Mouse (Mus musculus): ENCODE results near the gene Rpl24. TPM values are rescaled to one million over a fixed set of nuclear protein-coding genes. Genes with fewer than 3 reads are reported as not detected.
A peak's percentile ranks its signal among the peaks of the same experiment; 100 is the strongest.
"Not testable (repeated sequence)": the region's sequence is repeated elsewhere in the genome, so short reads cannot be mapped to it uniquely, and the experiment has no call there.

Gene Rpl24
- 15.4 and 21.4 TPM in 2 replicates for polyA plus RNA-seq (2012)

GRCm38 (mm10) chr16:55966212-55966871, at the start of gene Rpl24:
Rpl24 (plus strand) TSS chr16:55966275.
- Histone ChIP-seq H3K27me3 (ENCODE audit: control insufficient read depth) (no peaks in the 10 kb centered on the region), H3K4me1 (ENCODE audit: control insufficient read depth) (peaks cover 29% of the 10 kb centered on the region), H3K36me3 (ENCODE audit: control insufficient read depth) (peaks cover 42% of the 10 kb centered on the region), H3K4me3 (replicated peaks) (peak within 1 kb of the TSS; percentile 70), H3K9me3 (ENCODE audit: control insufficient read depth, low read length) (no peaks in the 10 kb centered on the region)
- no peak for TF ChIP-seq TAL1 (IDR thresholded peaks at IDR 0.05; ENCODE audit: low read length)
- TF ChIP-seq GATA1 (IDR thresholded peaks at IDR 0.05; ENCODE audit: low read length): no peak

GRCm38 (mm10) chr16:55922079-55922478, 44.0 kb upstream of the Rpl24 start:
- no peak for TF ChIP-seq GATA1 (IDR thresholded peaks at IDR 0.05; ENCODE audit: low read length)
- TF ChIP-seq TAL1 (IDR thresholded peaks at IDR 0.05; ENCODE audit: low read length): no peak
- Histone ChIP-seq H3K9me3 (ENCODE audit: control insufficient read depth, low read length) (no peaks in the 10 kb centered on the region), H3K27me3 (ENCODE audit: control insufficient read depth) (no peaks in the 10 kb centered on the region), H3K4me3 (replicated peaks) (no peak overlapping the region), H3K4me1 (ENCODE audit: control insufficient read depth) (peaks cover 18% of the 10 kb centered on the region), H3K36me3 (ENCODE audit: control insufficient read depth) (peaks cover 61% of the 10 kb centered on the region)

GRCm38 (mm10) chr16:55924010-55924409, 42.1 kb upstream of the Rpl24 start:
- no peaks in the 10 kb centered on the region for H3K9me3 ChIP-seq (ENCODE audit: control insufficient read depth, low read length)
- H3K36me3 ChIP-seq (ENCODE audit: control insufficient read depth): peaks cover 57% of the 10 kb centered on the region
- H3K4me1 ChIP-seq (ENCODE audit: control insufficient read depth): peaks cover 18% of the 10 kb centered on the region
- H3K27me3 ChIP-seq (ENCODE audit: control insufficient read depth): no peaks in the 10 kb centered on the region
- H3K4me3 ChIP-seq (replicated peaks): no peak overlapping the region
- no peak for TF ChIP-seq GATA1 (IDR thresholded peaks at IDR 0.05; ENCODE audit: low read length)
- TF ChIP-seq TAL1 (IDR thresholded peaks at IDR 0.05; ENCODE audit: low read length): no peak

GRCm38 (mm10) chr16:55933681-55934343, 32.3 kb upstream of the Rpl24 start:
- TF ChIP-seq GATA1 (IDR thresholded peaks at IDR 0.05; ENCODE audit: low read length) (no peak), TAL1 (IDR thresholded peaks at IDR 0.05; ENCODE audit: low read length) (no peak)
- peaks cover 20% of the 10 kb centered on the region for H3K36me3 ChIP-seq (ENCODE audit: control insufficient read depth)

GRCm38 (mm10) chr16:55934453-55935037, 31.5 kb upstream of the Rpl24 start, which contains the start of gene Cep97:
Cep97 (minus strand) TSS chr16:55934855.
- Histone ChIP-seq H3K27me3 (ENCODE audit: control insufficient read depth) (no peaks in the 10 kb centered on the region), H3K9me3 (ENCODE audit: control insufficient read depth, low read length) (peaks cover 3% of the 10 kb centered on the region; the same call in 1 of the 2 replicates), H3K4me1 (ENCODE audit: control insufficient read depth) (peaks cover 20% of the 10 kb centered on the region), H3K4me3 (replicated peaks) (peak within 1 kb of the TSS; percentile 90), H3K36me3 (ENCODE audit: control insufficient read depth) (peaks cover 12% of the 10 kb centered on the region)
- TF ChIP-seq TAL1 (IDR thresholded peaks at IDR 0.05; ENCODE audit: low read length) (peak; percentile 10; the same call in 1 of the 3 replicates), GATA1 (IDR thresholded peaks at IDR 0.05; ENCODE audit: low read length) (no peak)

More at GRCm38 (mm10) chr16:55933681-55934343, 32.3 kb upstream of the Rpl24 start:
- peak overlapping the region; percentile 90 for H3K4me3 ChIP-seq (replicated peaks)
- no peaks in the 10 kb centered on the region for H3K27me3 ChIP-seq (ENCODE audit: control insufficient read depth)
- H3K4me1 ChIP-seq (ENCODE audit: control insufficient read depth): peaks cover 20% of the 10 kb centered on the region
- peaks cover 3% of the 10 kb centered on the region; the same call in 1 of the 2 replicates for H3K9me3 ChIP-seq (ENCODE audit: control insufficient read depth, low read length)

- no peak for TF ChIP-seq TAL1 (IDR thresholded peaks at IDR 0.05; ENCODE audit: low read length)
- no peak for TF ChIP-seq GATA1 (IDR thresholded peaks at IDR 0.05; ENCODE audit: low read length)
- no peaks in the 10 kb centered on the region for H3K36me3 ChIP-seq (ENCODE audit: control insufficient read depth)
- H3K4me1 ChIP-seq (ENCODE audit: control insufficient read depth): peaks cover 12% of the 10 kb centered on the region
- peaks cover 3% of the 10 kb centered on the region; the same call in 1 of the 2 replicates for H3K9me3 ChIP-seq (ENCODE audit: control insufficient read depth, low read length)
- H3K27me3 ChIP-seq (ENCODE audit: control insufficient read depth): 0 out of 2 replicates have a peak, but pooled peaks cover 2% of the 10 kb centered on the region
- H3K4me3 ChIP-seq (replicated peaks): no peak overlapping the region
These were observed 27.3 kb upstream of the Rpl24 start for GRCm38 (mm10) chr16:55938761-55939160.

GRCm38 (mm10) chr16:55939703-55940102, 26.4 kb upstream of the Rpl24 start:
- H3K4me1 ChIP-seq (ENCODE audit: control insufficient read depth): peaks cover 10% of the 10 kb centered on the region
- peaks cover 3% of the 10 kb centered on the region; the same call in 1 of the 2 replicates for H3K9me3 ChIP-seq (ENCODE audit: control insufficient read depth, low read length)
- H3K36me3 ChIP-seq (ENCODE audit: control insufficient read depth): no peaks in the 10 kb centered on the region
- 0 out of 2 replicates have a peak, but pooled peaks cover 2% of the 10 kb centered on the region for H3K27me3 ChIP-seq (ENCODE audit: control insufficient read depth)
- H3K4me3 ChIP-seq (replicated peaks): no peak overlapping the region
- TF ChIP-seq TAL1 (IDR thresholded peaks at IDR 0.05; ENCODE audit: low read length) (no peak), GATA1 (IDR thresholded peaks at IDR 0.05; ENCODE audit: low read length) (no peak)

GRCm38 (mm10) chr16:55940781-55941180, 25.3 kb upstream of the Rpl24 start:
- H3K36me3 ChIP-seq (ENCODE audit: control insufficient read depth): no peaks in the 10 kb centered on the region
- 0 out of 2 replicates have a peak, but pooled peaks cover 2% of the 10 kb centered on the region for H3K27me3 ChIP-seq (ENCODE audit: control insufficient read depth)
- peaks cover 3% of the 10 kb centered on the region; the same call in 1 of the 2 replicates for H3K9me3 ChIP-seq (ENCODE audit: control insufficient read depth, low read length)
- TF ChIP-seq TAL1 (IDR thresholded peaks at IDR 0.05; ENCODE audit: low read length) (no peak), GATA1 (IDR thresholded peaks at IDR 0.05; ENCODE audit: low read length) (no peak)
- no peak overlapping the region for H3K4me3 ChIP-seq (replicated peaks)
- peaks cover 2% of the 10 kb centered on the region; the same call in 1 of the 2 replicates for H3K4me1 ChIP-seq (ENCODE audit: control insufficient read depth)

GRCm38 (mm10) chr16:55947266-55947665, 18.8 kb upstream of the Rpl24 start:
- TF ChIP-seq TAL1 (IDR thresholded peaks at IDR 0.05; ENCODE audit: low read length): no peak
- TF ChIP-seq GATA1 (IDR thresholded peaks at IDR 0.05; ENCODE audit: low read length): no peak
- H3K4me1 ChIP-seq (ENCODE audit: control insufficient read depth): peaks cover 11% of the 10 kb centered on the region
- H3K36me3 ChIP-seq (ENCODE audit: control insufficient read depth): no peaks in the 10 kb centered on the region
- no peaks in the 10 kb centered on the region for H3K9me3 ChIP-seq (ENCODE audit: control insufficient read depth, low read length)
- no peaks in the 10 kb centered on the region for H3K27me3 ChIP-seq (ENCODE audit: control insufficient read depth)
- H3K4me3 ChIP-seq (replicated peaks): no peak overlapping the region

- not testable (repeated sequence) for H3K9me3 ChIP-seq (ENCODE audit: control insufficient read depth, low read length); H3K36me3 ChIP-seq (ENCODE audit: control insufficient read depth); H3K27me3 ChIP-seq (ENCODE audit: control insufficient read depth); H3K4me3 ChIP-seq (replicated peaks)
- H3K4me1 ChIP-seq (ENCODE audit: control insufficient read depth): peaks cover 15% of the 10 kb centered on the region
These were observed 18.1 kb upstream of the Rpl24 start for GRCm38 (mm10) chr16:55947876-55948410.

Measured in erythroblast, embryonic 14.5 days (primary cell).